Mouse (Mus musculus) neural tube, embryonic 15.5 days (tissue): Measurements from ENCODE around the gene Fcf1. TPM values are rescaled to one million over a fixed set of nuclear protein-coding genes. Genes with fewer than 3 reads are reported as not detected.

Experiments
- ATAC-seq: fragments of 200-750 bp; cut with Nextera tagmentation; 2 replicates; pipeline ENCODE4 v1.8.0; 2017; ENCODE audit warnings: mild to moderate bottlenecking, moderate TSS enrichment, moderate library complexity; ENCODE audit not compliant: low FRiP score
- H3K27ac ChIP-seq: fragments of 300-500 bp; sonication (generic); replicated peaks from 2 replicates; pipeline ENCODE4 v1.5.1; 2015; ENCODE audit warnings: mild to moderate bottlenecking, inconsistent platforms
- H3K27me3 ChIP-seq: fragments of 300-500 bp; sonication (generic); replicated peaks from 2 replicates; pipeline ENCODE4 v1.6.1; 2015; ENCODE audit warnings: inconsistent platforms
- H3K36me3 ChIP-seq: fragments of 300-500 bp; sonication (generic); 2 replicates; pipeline ENCODE4 v1.6.1; 2015; ENCODE audit warnings: inconsistent platforms
- H3K4me1 ChIP-seq: fragments of 300-500 bp; sonication (generic); 2 replicates; pipeline ENCODE4 v1.6.1; 2015; ENCODE audit warnings: inconsistent platforms
- H3K4me2 ChIP-seq: fragments of 300-500 bp; sonication (generic); 2 replicates; pipeline ENCODE4 v1.6.1; 2015; ENCODE audit warnings: inconsistent platforms, mild to moderate bottlenecking, moderate library complexity
- H3K4me3 ChIP-seq: fragments of 300-500 bp; sonication (generic); replicated peaks from 2 replicates; pipeline ENCODE4 v1.5.1; 2015; ENCODE audit warnings: mild to moderate bottlenecking, inconsistent platforms
- H3K9ac ChIP-seq: fragments of 300-500 bp; sonication (generic); replicated peaks from 2 replicates; pipeline ENCODE4 v1.6.1; 2015; ENCODE audit warnings: mild to moderate bottlenecking, inconsistent platforms
- H3K9me3 ChIP-seq: fragments of 300-500 bp; sonication (generic); replicated peaks from 2 replicates; pipeline ENCODE4 v1.6.1; 2016; ENCODE audit warnings: inconsistent platforms
- WGBS: fragments of 180-500 bp; shearing (Covaris S2); methylation state at CpG from one replicate; pipeline ENCODE4 v1.1.7; 2015; ENCODE audit warnings: mixed read lengths; 5-methylcytosine and 5-hydroxymethylcytosine counted together
- polyA plus RNA-seq: library from polyadenylated mRNA; unstranded; fragments of >200 nt; fragmentation: Nextera tagmentation; extraction: Ambion mirVana; gene quantifications from 2 replicates; pipeline ENCODE4 v1.2.1, GENCODE M21; 2015

Fcf1 gene
- polyA plus RNA-seq, 1 experiment from 2014 or later: 83.3 TPM

DNA sequence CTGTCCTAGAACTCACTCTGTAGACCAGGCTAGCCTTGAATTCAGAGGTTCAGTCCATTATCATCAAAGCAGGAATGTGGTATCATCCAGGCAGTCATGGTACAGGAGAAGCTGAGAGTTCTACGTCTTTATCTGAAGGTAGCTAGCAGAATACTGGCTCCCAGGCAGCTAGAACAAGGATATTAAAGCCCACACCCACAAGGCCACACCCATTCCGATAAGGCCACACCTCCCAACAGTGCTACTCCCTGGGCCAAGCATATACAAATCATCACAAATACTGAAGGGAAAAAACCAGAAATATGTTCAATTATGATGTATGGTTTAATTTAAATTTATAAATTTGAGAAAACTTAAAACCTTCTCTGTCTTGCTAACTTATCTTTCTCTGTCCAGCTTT, 41.5 kb downstream of the Fcf1 start:
- Histone ChIP-seq H3K9me3 (no peaks in the 10 kb centered on the region), H3K9ac (no peak overlapping the region), H3K4me1 (no peaks in the 10 kb centered on the region), H3K36me3 (peaks cover 40% of the 10 kb centered on the region), H3K27ac (no peak overlapping the region), H3K4me3 (no peak overlapping the region), H3K27me3 (no peaks in the 10 kb centered on the region), H3K4me2 (no peak overlapping the region)
- WGBS: 98% methylated on average over 2 of the region's 2 CpGs
- no peak for ATAC-seq

DNA sequence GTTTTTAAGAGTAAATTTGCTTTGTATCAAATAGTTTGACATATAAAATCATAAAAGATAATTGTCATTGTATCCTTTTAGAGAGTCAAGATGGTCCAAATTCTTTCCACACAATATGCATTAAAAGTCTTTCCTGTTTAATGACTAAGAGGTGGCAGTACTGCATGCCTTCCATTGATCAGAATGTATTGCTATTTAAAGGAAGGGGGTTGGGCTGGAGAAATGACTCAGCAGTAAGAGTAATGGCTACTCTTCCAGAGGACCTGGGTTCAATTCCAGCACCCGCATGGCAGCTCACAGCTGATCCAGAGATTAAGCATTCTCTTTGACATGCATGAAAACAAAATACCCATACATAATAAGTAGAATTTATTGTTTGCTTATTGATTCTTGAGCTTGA, 51.4 kb downstream of the Fcf1 start:
- Histone ChIP-seq H3K4me2 (no peak overlapping the region), H3K27me3 (no peaks in the 10 kb centered on the region), H3K4me1 (no peaks in the 10 kb centered on the region), H3K9me3 (no peaks in the 10 kb centered on the region), H3K9ac (no peak overlapping the region), H3K36me3 (peaks cover 10% of the 10 kb centered on the region), H3K4me3 (no peak overlapping the region), H3K27ac (no peak overlapping the region)
- ATAC-seq: no peak
- 89% methylated on average over 1 of the region's 1 CpGs for WGBS

DNA sequence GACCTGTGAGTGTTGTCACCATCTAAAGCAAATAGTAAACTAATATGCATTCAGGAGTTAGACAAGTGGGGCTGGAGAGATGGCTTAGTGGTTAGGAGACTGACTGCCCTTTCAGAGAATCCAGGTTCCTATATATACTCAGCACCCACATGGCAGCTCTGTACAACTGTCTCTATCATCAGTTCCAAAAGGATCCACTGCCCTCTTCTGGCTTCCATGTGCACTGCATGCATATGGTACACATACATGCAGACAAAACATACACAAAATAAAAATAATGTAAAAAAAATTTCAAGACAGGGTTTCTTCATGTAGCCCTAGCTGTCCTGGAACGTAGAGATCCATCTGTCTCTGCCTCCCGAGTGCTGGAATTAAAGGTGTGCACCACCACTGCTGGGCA, 62.0 kb downstream of the Fcf1 start:
- no peak for ATAC-seq
- H3K4me3 ChIP-seq: no peak overlapping the region
- WGBS: 98% methylated on average over 2 of the region's 2 CpGs

More for the DNA sequence above, 62.0 kb downstream of the Fcf1 start:
- Histone ChIP-seq H3K36me3 (peaks cover 28% of the 10 kb centered on the region), H3K9ac (no peak overlapping the region), H3K27me3 (no peaks in the 10 kb centered on the region), H3K27ac (no peak overlapping the region), H3K4me2 (no peak overlapping the region), H3K4me1 (no peaks in the 10 kb centered on the region), H3K9me3 (0 out of 2 replicates have a peak, but pooled peaks cover 5% of the 10 kb centered on the region)

Other genes with a start within 250 kb of the Fcf1 start
- gene Npc2, start 197.7 kb upstream of the Fcf1 start, polyA plus RNA-seq: 54.1 and 57.7 TPM in 2 replicates
- 134 and 144 TPM in 2 replicates for gene Isca2, start 197.6 kb upstream of the Fcf1 start, polyA plus RNA-seq
- gene Ltbp2, start 94.4 kb upstream of the Fcf1 start, polyA plus RNA-seq: 0.22 and 0.47 TPM in 2 replicates
- gene Arel1, start within 50 bp of the Fcf1 start, polyA plus RNA-seq: 28.1 and 29.6 TPM in 2 replicates
- 31.5 and 31.8 TPM in 2 replicates for gene Ylpm1, start 25.4 kb downstream of the Fcf1 start, polyA plus RNA-seq
- 1.4 and 1.5 TPM in 2 replicates for gene Prox2, start 139.9 kb downstream of the Fcf1 start, polyA plus RNA-seq
- gene Dlst, start 139.9 kb downstream of the Fcf1 start, polyA plus RNA-seq: 117 and 123 TPM in 2 replicates
- 31.0 and 37.0 TPM in 2 replicates for gene Rps6kl1, start 180.4 kb downstream of the Fcf1 start, polyA plus RNA-seq
- gene Pgf, start 206.9 kb downstream of the Fcf1 start, polyA plus RNA-seq: 9.5 and 11.1 TPM in 2 replicates
- 74.5 and 85.5 TPM in 2 replicates for gene Eif2b2, start 248.6 kb downstream of the Fcf1 start, polyA plus RNA-seq